Mouse (Mus musculus) lung, postnatal 14 days (tissue): Measurements from ENCODE around the gene Prkag3.

Source experiments
- DNase-seq: peaks from one replicate; pipeline ENCODE4 v3.0.0; 2021

Gene Prkag3

GRCm38 (mm10) chr1:74748643-74749271 lies at the start of gene Prkag3:
TSS of gene Prkag3 (minus strand) at chr1:74749221.
- peak; percentile 66 for DNase-seq

- no peak for DNase-seq
These were observed 48.4 kb upstream of the Prkag3 start for GRCm38 (mm10) chr1:74797459-74797858.

- no peak for DNase-seq
These were observed 46.1 kb upstream of the Prkag3 start for GRCm38 (mm10) chr1:74795145-74795529.

GRCm38 (mm10) chr1:74794487-74795144 lies 45.6 kb upstream of the Prkag3 start:
- DNase-seq: no peak

GRCm38 (mm10) chr1:74792831-74793660 lies 44.0 kb upstream of the Prkag3 start:
- DNase-seq: no peak

- DNase-seq: no peak
These were observed 42.2 kb upstream of the Prkag3 start, which contains the start of gene Wnt10a for GRCm38 (mm10) chr1:74791249-74791648. TSS of gene Wnt10a (plus strand) at chr1:74791516.

- DNase-seq: no peak
These were observed 41.1 kb upstream of the Prkag3 start for GRCm38 (mm10) chr1:74790095-74790494.

- no peak for DNase-seq
These were observed 39.7 kb upstream of the Prkag3 start for GRCm38 (mm10) chr1:74788603-74789176.

- peak; percentile 86 for DNase-seq
These were observed 38.8 kb upstream of the Prkag3 start for GRCm38 (mm10) chr1:74787846-74788245.

GRCm38 (mm10) chr1:74784041-74784759 lies 35.2 kb upstream of the Prkag3 start:
- peak; percentile 68 for DNase-seq

GRCm38 (mm10) chr1:74783554-74783953 lies 34.5 kb upstream of the Prkag3 start:
- no peak for DNase-seq

- DNase-seq: no peak
These were observed 33.0 kb upstream of the Prkag3 start for GRCm38 (mm10) chr1:74782045-74782444.

GRCm38 (mm10) chr1:74778934-74779486 lies 30.0 kb upstream of the Prkag3 start:
- DNase-seq: no peak

- DNase-seq: no peak
These were observed 26.8 kb upstream of the Prkag3 start for GRCm38 (mm10) chr1:74775816-74776215.

- DNase-seq: no peak
These were observed 25.0 kb upstream of the Prkag3 start for GRCm38 (mm10) chr1:74774062-74774461.

GRCm38 (mm10) chr1:74773136-74773535 lies 24.1 kb upstream of the Prkag3 start:
- DNase-seq: peak; percentile 80

- no peak for DNase-seq
These were observed 23.1 kb upstream of the Prkag3 start for GRCm38 (mm10) chr1:74771931-74772620.

- DNase-seq: no peak
These were observed 22.7 kb upstream of the Prkag3 start, which contains the start of gene Wnt6 for GRCm38 (mm10) chr1:74771845-74771930. TSS of gene Wnt6 (plus strand) at chr1:74771892.

GRCm38 (mm10) chr1:74771467-74771844 lies 22.4 kb upstream of the Prkag3 start:
- no peak for DNase-seq

- no peak for DNase-seq
These were observed 21.9 kb upstream of the Prkag3 start for GRCm38 (mm10) chr1:74770727-74771466.

- peak; percentile 76 for DNase-seq
These were observed 14.1 kb upstream of the Prkag3 start for GRCm38 (mm10) chr1:74763081-74763480.

GRCm38 (mm10) chr1:74759773-74760172 lies 10.8 kb upstream of the Prkag3 start:
- peak; percentile 59 for DNase-seq
